Mouse (Mus musculus) adrenal gland, adult (tissue): ENCODE measurements around the gene Kcnq1.

ENCODE experiments used
- DNase-seq, 2 experiments: peaks; one replicate each; pipeline ENCODE4 v3.0.0; 2022 to 2023; ENCODE audit warnings: low spot score in 1 of 2; ENCODE audit not compliant: inconsistent age in 2 of 2

Kcnq1 gene

GRCm38 (mm10) chr7:143132815-143133214 is 26.7 kb downstream of the Kcnq1 start:
- no peak for DNase-seq

DNA sequence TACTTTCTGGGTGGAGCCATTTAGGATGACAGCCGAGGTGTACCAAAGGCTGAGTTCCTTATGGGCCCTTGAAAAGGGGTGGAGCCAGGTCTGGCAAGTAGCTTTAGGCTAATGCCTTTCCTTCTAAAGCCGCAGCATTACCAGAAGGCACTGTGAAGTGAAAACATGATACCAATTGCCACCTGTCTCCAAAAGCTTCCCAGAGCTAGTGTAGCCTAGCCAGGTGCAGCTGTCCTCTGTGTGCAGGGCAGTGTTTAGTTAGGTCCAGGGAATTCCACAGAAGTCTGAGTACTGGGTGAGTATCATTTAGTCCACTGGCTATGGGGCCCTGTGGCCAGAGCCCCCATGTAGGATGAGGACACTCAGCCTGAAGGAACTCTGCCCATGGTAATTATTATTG is 30.0 kb downstream of the Kcnq1 start:
- DNase-seq: no peak

DNA sequence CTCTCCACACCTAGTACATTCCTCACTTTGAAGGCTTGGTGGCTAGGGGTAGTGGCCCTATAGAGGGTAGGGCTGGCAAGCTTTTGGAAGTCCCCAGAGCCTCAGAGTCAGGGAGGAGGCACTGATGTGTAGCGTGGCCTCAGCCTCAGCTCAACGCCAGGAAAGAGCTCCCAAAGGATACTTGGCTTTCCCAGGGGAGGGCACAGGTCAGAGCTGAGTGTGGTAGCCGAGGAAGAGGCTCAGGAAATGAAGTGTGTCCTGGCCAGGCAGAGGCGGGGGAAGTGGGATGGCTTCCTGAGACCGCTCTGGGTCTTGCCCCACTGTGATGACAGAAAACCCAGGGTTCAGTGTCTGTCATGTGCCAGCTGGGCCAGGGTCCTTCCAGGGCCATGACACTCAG is 30.4 kb downstream of the Kcnq1 start:
- no peak for DNase-seq

GRCm38 (mm10) chr7:143138789-143139188 is 32.6 kb downstream of the Kcnq1 start:
- peak; percentile 64 to 91 for DNase-seq

GRCm38 (mm10) chr7:143139932-143140331 is 33.8 kb downstream of the Kcnq1 start:
- no peak for DNase-seq

GRCm38 (mm10) chr7:143142680-143143079 is 36.5 kb downstream of the Kcnq1 start:
- DNase-seq: no peak

DNA sequence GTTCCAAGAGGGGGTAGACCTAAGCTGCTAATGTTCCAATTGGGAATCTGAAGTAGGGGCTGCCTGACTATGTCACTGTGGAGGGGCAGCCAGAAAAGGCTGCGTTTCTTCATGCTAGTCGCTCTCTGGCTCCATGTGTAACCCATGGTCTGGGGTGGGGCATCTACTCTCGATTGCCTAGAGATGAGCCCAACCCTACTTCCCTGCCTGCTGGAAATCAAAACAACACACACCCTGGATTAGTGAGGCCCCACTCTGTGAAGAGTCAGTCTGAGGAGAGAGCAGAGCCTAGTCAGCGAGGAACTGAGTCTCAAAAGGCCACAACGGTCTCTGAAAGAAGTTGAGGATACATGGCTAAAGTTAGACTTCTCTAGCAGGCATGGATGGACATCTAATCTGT is 40.9 kb downstream of the Kcnq1 start:
- DNase-seq: no peak

GRCm38 (mm10) chr7:143151171-143151570 is 45.0 kb downstream of the Kcnq1 start:
- DNase-seq: peak; percentile 33 to 82

GRCm38 (mm10) chr7:143152350-143152749 is 46.2 kb downstream of the Kcnq1 start:
- peak in 1 of 2 experiments; percentile 64 for DNase-seq

GRCm38 (mm10) chr7:143153915-143154373 is 47.8 kb downstream of the Kcnq1 start:
- DNase-seq: peak; percentile 88 to 97

- peak; percentile 37 to 63 for DNase-seq
Measured at GRCm38 (mm10) chr7:143154458-143154871, 48.3 kb downstream of the Kcnq1 start.

GRCm38 (mm10) chr7:143155257-143155656 is 49.1 kb downstream of the Kcnq1 start:
- DNase-seq: peak in 1 of 2 experiments; percentile 59

GRCm38 (mm10) chr7:143158690-143159425 is 52.7 kb downstream of the Kcnq1 start:
- DNase-seq: no peak

DNA sequence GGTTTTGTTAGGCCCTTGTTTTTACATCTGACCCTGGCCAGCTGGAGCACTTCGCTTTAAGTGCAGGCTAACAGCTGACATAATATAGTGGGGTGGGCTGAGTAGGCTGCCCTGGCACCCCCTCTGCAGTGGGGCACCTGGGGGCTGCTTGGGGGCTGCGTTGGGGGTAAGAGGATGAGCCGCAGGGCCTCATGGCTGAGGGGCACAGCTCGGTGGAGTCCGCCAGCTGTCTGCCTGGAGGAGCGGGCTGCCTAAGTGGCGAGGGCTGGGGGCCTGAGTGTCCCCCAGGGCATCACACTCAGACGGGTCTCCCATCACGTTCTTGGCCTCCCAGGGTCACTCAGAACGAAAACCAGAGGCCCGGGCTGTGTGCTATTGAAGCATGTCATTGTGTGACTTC is 53.3 kb downstream of the Kcnq1 start:
- no peak for DNase-seq

DNA sequence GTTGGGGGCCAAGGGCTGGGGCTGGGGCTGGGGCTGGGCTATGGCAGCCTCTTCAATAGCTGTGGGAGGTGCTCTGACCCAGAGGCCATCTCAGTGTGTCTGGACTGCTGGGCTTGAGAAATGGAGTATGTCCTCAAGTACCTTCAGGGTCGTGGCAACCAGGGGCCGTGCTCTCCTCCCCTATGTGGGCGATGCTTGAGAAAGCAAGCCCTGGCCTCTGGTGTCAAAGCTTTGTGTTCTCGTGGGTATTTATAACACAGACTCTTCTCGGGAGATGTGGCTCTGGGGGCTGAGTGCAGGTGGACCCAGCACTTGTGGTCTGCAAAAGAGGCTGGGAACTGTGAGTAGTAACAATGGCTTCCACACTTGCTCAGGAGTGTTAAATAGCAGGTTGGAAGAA is 53.9 kb downstream of the Kcnq1 start:
- DNase-seq: no peak

DNA sequence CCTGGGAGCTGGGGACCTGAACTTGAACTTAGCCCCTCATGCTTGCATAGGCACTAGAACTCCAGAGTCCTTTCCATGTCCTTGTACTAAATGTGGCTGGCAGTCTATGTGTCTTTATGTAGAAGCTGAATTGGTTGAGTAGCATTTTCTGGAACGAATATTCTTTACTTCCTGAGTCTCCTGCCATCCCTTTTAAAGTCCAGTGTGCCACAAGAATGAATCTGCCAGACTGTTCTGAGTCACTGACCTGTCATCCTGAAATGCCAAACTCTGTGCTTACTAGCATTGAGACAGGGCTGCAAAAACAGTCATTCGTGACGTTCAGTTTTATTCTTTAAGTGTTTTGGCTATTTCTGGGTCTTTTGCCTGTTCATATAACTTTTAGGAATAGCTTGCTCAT is 55.9 kb downstream of the Kcnq1 start:
- peak; percentile 50 to 76 for DNase-seq

- DNase-seq: no peak
Measured at GRCm38 (mm10) chr7:143164074-143164473, 57.9 kb downstream of the Kcnq1 start.

DNA sequence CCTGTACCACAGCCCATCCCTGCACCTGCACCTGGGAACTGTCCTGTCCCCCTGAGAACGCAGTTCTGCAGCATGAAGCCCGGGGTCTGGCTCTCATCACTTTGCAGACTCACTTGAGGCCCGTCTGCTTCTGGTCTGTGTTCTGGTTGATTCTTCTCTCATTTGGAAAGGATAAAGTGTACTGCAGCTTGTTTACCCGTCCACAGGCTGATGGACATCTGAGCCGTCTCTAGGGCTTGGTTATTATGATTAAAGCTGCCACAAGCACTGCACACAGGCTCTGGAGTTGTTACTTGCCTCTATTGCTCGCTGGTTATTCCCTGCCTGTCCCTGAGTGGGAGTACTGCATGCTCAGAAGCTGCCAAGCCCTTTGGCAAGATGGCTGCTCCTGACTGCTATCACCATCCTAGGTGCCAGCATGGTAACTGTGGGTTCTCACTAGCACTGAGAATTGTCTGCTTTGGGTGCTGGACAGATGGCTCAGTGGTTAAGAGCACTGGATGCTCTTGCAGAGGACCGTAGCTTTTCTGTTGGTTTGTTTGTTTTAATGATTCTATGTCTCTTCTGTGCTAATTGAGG is 59.6 kb downstream of the Kcnq1 start:
- DNase-seq: no peak

DNA sequence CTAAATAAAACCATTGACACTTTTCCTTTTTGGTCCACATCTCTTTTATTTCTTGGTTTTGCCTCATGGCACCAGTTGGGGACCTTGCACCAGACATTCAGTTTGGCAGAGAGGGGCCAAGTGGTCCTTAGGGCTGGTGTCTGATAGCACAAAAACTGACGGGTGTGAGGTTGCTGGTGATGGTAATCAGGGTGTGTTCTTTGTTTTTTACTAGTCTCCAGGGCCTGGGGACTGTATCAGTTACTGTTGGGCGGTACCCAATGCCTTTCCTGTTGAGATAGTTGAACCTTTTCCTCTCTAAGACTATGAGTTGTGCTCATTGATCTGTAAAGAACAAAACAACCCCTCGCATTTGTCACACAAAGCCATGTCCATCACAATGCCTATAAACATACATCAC is 61.1 kb downstream of the Kcnq1 start:
- no peak for DNase-seq

DNA sequence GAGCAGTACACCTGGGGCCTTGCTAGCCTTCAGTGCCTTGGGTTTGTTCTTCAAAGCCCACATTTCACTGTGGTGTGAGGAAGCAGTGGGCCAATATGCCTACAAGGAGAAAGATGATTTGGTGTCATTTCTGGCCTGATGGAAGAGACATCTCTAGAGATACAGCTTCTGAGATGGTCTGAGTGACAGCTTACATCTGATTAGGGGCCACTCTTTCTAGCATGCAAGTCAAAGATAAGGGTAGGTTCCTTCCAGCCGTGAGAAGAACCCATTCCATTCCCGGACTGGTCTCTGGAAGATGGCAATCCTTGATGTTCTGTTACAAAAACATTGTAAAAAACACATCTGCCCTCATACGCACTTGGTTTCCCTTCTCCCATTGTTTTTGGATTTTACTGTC is 63.2 kb downstream of the Kcnq1 start:
- no peak for DNase-seq

- no peak for DNase-seq
Measured at GRCm38 (mm10) chr7:143172914-143173547, 66.9 kb downstream of the Kcnq1 start.

DNA sequence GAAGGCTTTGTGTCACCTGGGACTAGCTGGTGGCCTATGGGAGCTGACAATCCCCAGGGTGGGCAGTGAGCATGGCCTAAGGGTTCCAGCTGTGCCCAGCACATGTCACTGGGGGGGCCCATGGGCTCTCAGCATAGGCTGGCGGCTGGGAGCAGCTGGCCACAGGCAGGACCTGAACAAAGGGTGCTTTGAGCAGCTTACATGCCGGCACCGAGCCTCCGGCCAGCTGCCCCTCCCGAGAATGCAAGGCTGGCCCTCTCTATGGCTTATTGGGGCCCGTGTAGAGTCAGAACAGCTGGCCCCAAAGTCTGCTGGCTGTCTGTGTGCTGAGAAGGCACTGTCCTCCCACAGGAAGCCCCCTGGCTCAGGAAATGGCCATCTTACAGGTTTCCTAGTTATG is 68.5 kb downstream of the Kcnq1 start:
- DNase-seq: no peak
